Mouse (Mus musculus) midbrain, embryonic 14.5 days (tissue): Measurements from ENCODE around the gene Zic4. TPM values are rescaled to one million over a fixed set of nuclear protein-coding genes. Genes with fewer than 3 reads are reported as not detected.

Experiments used
- ATAC-seq: fragments of 200-750 bp; cut with Nextera tagmentation; 2 replicates; pipeline ENCODE4 v1.8.0; 2017; ENCODE audit warnings: moderate number of reproducible peaks, moderate library complexity; ENCODE audit not compliant: low FRiP score, low TSS enrichment
- DNase-seq: peaks from one replicate; pipeline ENCODE4 v3.0.0-alpha.2; 2015
- H3K27ac ChIP-seq: fragments of 300-500 bp; sonication (generic); replicated peaks from 2 replicates; pipeline ENCODE4 v1.5.1; 2014; ENCODE audit warnings: mild to moderate bottlenecking, low read depth, low read length, moderate library complexity
- H3K27me3 ChIP-seq: fragments of 300-500 bp; sonication (generic); 2 replicates; pipeline ENCODE4 v1.6.1; 2014; ENCODE audit warnings: low read length, control low read depth, mixed read lengths; ENCODE audit not compliant: control insufficient read depth, insufficient read depth
- H3K36me3 ChIP-seq: fragments of 300-500 bp; sonication (generic); 2 replicates; pipeline ENCODE4 v1.6.1; 2014; ENCODE audit warnings: low read length, control low read depth; ENCODE audit not compliant: control insufficient read depth, insufficient read depth
- H3K4me1 ChIP-seq: fragments of 300-500 bp; sonication (generic); 2 replicates; pipeline ENCODE4 v1.6.1; 2014; ENCODE audit warnings: mild to moderate bottlenecking, antibody characterized with exemption, low read length, control low read depth; ENCODE audit not compliant: control insufficient read depth, insufficient read depth
- H3K4me2 ChIP-seq: fragments of 300-500 bp; sonication (generic); 2 replicates; pipeline ENCODE4 v1.6.1; 2014; ENCODE audit warnings: mild to moderate bottlenecking, low read length, moderate library complexity
- H3K4me3 ChIP-seq: fragments of 300-500 bp; sonication (generic); replicated peaks from 2 replicates; pipeline ENCODE4 v1.5.1; 2014; ENCODE audit warnings: low read depth, low read length
- H3K9ac ChIP-seq: fragments of 300-500 bp; sonication (generic); replicated peaks from 2 replicates; pipeline ENCODE4 v1.6.1; 2014; ENCODE audit warnings: mild to moderate bottlenecking, low read length, moderate library complexity
- H3K9me3 ChIP-seq: fragments of 300-500 bp; sonication (generic); 2 replicates; pipeline ENCODE4 v1.6.1; 2016; ENCODE audit warnings: low read length, control low read depth, mixed read lengths; ENCODE audit not compliant: control insufficient read depth
- WGBS: fragments of 180-500 bp; shearing (Covaris S2); extraction: QIAGEN DNeasy Blood & Tissue Kit; methylation state at CpG from one replicate; pipeline ENCODE4 v1.1.7; 2014; 5-methylcytosine and 5-hydroxymethylcytosine counted together
- polyA plus RNA-seq: library from polyadenylated mRNA; unstranded; fragments of >200 nt; fragmentation: Nextera tagmentation; extraction: Ambion mirVana; gene quantifications from 2 replicates; pipeline ENCODE4 v1.2.1, GENCODE M21; 2014

Gene Zic4
- polyA plus RNA-seq, 1 experiment from 2014 or later = 49.1 TPM

DNA sequence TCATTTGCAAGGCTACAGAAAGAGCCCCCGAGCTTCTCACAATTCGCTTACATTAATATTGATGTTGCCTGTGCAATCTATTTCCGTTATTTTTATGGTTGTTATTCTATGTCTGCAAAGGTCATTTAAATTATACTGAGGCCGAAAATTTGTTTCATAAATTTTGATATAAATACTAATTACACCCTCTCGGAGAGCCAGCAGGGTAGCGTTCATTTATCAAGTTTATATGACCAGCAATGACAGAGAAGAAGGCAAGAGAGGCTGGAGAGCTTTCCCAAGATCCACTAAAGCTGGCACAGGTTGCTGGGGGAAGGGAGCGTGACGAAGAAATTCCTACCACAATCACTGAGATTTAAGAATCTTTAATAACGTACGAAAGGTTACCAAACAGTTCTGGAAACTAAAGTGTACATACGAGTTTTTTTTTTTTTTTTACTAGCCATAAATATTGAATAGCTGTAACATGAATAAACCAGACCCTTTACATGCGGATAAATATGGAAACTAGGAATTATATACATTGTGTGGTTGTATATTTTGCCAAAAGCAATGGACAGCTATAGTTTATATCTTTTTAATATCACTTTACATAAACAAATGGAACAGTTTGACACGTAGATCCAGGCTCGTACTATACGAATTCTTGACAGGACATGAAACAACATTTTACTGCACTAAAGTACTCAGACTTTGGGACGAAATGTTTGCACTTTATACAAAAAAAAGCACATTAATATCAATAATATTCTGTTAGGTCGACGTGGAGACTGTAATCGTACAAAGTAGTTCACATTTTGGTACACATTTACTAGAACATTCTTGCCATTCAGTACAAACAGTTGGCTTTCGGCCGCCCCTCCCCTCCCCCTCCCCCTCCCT lies 1.8 kb upstream of the Zic4 start:
- Histone ChIP-seq H3K4me3 (peak overlapping the region; percentile 54), H3K27me3 (peaks cover 55% of the 10 kb centered on the region), H3K27ac (peak overlapping the region; percentile 90; the same call in 1 of the 2 replicates), H3K36me3 (no peaks in the 10 kb centered on the region), H3K4me1 (no peaks in the 10 kb centered on the region), H3K4me2 (peak overlapping the region; percentile 49), H3K9me3 (no peaks in the 10 kb centered on the region), H3K9ac (peak overlapping the region; percentile 81)
- WGBS = 8% methylated on average over 21 of the region's 21 CpGs
- peak; percentile 64 for DNase-seq
- ATAC-seq = no peak

DNA sequence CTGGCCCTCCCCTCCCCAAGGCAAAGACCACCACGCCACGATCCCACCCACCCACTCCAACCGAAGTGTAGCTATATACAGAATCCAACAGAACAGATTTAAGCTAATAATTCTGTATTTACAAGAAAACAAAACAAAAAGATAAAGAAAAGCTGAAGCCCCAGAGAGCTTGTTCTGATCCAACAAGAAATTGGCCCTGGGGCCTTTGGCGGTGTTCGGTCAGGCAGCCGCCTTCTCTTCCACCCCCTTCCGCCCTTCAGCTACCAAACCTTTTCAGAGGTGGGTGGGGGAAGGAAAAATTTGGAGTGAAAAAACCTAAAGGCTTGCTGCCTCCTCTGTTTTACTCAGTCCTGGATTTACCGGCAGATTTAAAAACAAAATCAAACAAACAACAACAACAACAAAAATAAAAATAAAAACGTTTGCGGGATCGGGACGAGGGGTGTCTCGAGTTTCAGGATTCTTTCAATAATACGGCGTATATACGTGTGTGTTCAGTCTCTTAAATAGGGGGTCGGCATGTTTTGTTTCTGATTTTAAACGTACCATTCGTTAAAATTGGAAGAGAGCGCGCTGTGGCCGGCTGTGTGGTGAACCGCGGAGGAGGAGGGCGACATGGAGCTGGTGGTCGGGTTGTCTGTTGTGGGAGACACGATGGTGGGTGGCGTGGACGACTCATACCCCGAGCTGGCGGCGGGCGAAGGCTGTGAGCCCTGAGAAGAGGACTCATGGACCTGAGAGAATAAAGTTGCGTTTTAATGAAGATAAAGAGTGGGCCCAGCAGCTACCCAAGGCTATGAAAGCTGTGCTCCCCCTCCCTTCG lies 969 bp upstream of the Zic4 start:
- H3K9me3 ChIP-seq = no peaks in the 10 kb centered on the region
- peak overlapping the region; percentile 90 for H3K27ac ChIP-seq
- H3K9ac ChIP-seq = peak overlapping the region; percentile 81
- H3K27me3 ChIP-seq = peaks cover 51% of the 10 kb centered on the region
- ATAC-seq = peak; percentile 21; the same call in 1 of the 2 replicates
- H3K4me3 ChIP-seq = peak overlapping the region; percentile 54
- H3K4me2 ChIP-seq = peak overlapping the region; percentile 49
- no peaks in the 10 kb centered on the region for H3K36me3 ChIP-seq
- WGBS = 1% methylated on average over 35 of the region's 35 CpGs
- no peaks in the 10 kb centered on the region for H3K4me1 ChIP-seq
- no peak for DNase-seq

DNA sequence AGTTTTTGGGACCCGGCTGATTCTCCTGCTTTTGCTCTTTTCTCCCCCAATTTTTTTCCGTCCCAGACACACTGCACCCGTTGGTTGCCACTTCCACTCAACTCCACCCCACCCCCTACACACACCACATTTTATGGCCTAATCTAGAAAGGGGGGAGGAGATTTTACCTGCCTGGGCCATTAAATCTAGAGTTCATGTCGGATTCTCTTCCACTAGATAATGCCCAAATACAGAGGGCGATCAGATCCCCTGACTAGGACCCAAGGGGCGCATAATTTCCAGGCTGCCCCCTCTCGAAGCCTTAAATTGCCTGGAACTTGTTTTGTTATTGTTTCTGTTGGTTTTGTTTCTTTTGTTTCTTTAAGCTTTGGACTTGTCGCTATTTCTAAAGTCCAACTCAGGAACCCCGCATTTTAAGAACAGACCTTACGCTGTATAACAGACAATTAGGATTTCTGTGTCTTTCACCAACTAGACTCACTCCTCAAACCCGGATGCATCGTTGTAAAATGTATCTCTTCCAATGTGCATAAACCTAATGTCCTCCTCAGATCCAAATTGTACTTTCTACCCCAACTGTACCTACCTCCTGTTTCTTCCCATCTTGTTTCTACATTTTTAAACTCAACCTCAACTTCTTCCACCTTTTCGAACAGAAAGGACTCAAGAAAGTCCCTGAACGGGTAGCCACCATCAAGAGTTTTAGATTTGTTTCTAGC lies 958 bp downstream of the Zic4 start:
- peaks cover 44% of the 10 kb centered on the region; the same call in 1 of the 2 replicates for H3K27me3 ChIP-seq
- peak overlapping the region; percentile 90 for H3K27ac ChIP-seq
- H3K4me1 ChIP-seq = no peaks in the 10 kb centered on the region
- ATAC-seq (no peak), DNase-seq (peak; percentile 54)
- H3K9me3 ChIP-seq = no peaks in the 10 kb centered on the region
- WGBS = 3% methylated on average over 14 of the region's 14 CpGs
- H3K9ac ChIP-seq = peak overlapping the region; percentile 81
- H3K4me3 ChIP-seq = peak overlapping the region; percentile 54
- no peaks in the 10 kb centered on the region for H3K36me3 ChIP-seq
- peak overlapping the region; percentile 49 for H3K4me2 ChIP-seq

DNA sequence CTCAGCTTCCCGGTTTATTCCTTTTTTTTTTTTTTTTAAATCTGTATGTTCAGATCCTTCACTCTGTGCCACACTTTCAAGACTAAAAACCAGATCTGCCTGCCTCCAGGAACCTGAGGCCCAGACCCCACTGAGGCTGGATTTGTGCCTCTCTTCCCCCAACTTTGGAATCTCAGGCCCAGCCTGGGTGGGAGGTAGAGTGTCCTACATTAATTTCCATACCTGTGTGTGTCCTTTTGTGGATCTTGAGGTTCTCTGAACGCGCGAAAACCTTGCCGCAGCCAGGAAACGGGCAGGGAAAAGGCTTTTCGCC lies 1.6 kb downstream of the Zic4 start:
- peak overlapping the region; percentile 90 for H3K27ac ChIP-seq
- WGBS = 2% methylated on average over 7 of the region's 7 CpGs
- no peaks in the 10 kb centered on the region for H3K9me3 ChIP-seq
- H3K27me3 ChIP-seq = peaks cover 49% of the 10 kb centered on the region
- H3K36me3 ChIP-seq = no peaks in the 10 kb centered on the region
- H3K4me3 ChIP-seq = peak overlapping the region; percentile 54
- DNase-seq (peak; percentile 47), ATAC-seq (no peak)
- H3K4me1 ChIP-seq = no peaks in the 10 kb centered on the region
- H3K9ac ChIP-seq = peak overlapping the region; percentile 81
- H3K4me2 ChIP-seq = peak overlapping the region; percentile 49

DNA sequence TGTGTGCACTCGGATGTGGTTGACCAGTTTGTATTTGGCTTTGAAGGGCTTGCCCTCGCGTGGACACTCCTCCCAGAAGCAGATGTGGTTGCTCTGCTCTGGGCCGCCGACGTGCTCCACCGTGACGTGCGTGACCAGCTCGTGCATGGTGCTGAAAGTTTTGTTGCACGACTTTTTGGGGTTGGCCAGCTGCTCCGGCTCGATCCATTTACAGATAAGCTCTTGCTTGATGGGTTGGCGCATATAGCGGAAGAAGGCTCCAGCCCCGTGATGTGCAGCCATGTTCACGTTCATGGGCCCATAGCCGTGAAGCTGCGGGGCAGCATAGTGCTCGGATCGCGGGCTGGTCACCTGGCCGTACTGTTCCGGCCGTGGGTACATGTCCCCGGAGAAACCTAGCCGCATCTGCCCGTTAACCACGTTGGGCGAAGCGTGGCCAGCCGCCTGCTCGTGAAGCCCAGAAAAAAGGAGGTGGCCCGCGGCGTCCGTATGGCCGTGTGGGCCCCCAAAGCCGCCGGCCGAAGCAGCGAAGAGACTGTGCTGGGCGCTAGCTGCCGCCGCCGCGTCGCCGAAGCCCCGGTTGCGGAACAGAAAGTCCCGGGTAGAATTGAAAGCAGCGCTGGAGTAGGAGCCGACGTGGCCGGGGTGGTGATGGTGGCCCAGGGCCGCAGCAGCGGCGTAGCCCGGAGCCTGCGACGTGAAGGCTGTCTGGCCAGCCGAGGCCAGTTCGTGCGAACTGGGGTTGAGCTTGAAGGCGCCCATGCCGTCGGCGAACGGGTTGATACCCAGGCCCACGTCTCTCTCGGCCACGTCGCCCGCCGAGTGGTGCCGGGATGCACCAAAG lies 2.1 kb downstream of the Zic4 start:
- ATAC-seq (peak; percentile 34; the same call in 1 of the 2 replicates), DNase-seq (peak; percentile 63)
- WGBS = under 1% methylated on average over 77 of the region's 77 CpGs

DNA sequence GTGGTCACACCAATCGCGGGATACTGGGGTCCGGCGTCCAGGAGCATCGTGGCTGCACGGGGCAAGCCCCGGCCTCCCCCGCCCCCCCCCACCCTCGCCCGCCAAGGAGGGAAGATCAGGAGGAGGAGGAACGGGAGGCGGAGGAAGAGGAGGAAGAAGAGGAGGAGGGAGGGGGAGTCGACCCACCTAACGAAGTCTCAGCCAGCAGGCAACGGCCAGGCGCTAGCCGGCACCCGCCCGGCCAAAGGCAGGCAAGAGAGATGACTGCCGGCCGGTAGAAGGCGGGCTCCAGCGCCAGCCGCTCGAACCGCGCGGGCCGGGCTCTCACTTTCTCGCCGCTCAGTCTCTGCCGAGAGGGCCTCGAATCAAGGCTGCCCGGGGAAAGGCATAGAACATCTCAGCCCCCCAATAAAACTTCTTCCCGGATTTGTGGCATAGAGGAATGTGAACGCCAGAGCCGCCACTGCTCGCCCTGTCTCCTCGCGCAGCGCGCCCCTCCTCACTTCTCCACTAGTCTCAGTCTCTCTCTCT lies 2.8 kb downstream of the Zic4 start:
- no peaks in the 10 kb centered on the region for H3K4me1 ChIP-seq
- H3K36me3 ChIP-seq = no peaks in the 10 kb centered on the region
- peaks cover 51% of the 10 kb centered on the region for H3K27me3 ChIP-seq
- peak overlapping the region; percentile 81 for H3K9ac ChIP-seq
- H3K9me3 ChIP-seq = no peaks in the 10 kb centered on the region
- H3K27ac ChIP-seq = peak overlapping the region; percentile 90
- under 1% methylated on average over 42 of the region's 42 CpGs for WGBS
- DNase-seq (peak; percentile 72), ATAC-seq (peak; percentile 35; the same call in 1 of the 2 replicates)
- H3K4me3 ChIP-seq = peak overlapping the region; percentile 54
- H3K4me2 ChIP-seq = peak overlapping the region; percentile 49

More for the DNA sequence above, 2.1 kb downstream of the Zic4 start:
- H3K36me3 ChIP-seq = no peaks in the 10 kb centered on the region
- peak overlapping the region; percentile 49 for H3K4me2 ChIP-seq
- H3K9ac ChIP-seq = peak overlapping the region; percentile 81
- H3K9me3 ChIP-seq = no peaks in the 10 kb centered on the region
- H3K27me3 ChIP-seq = peaks cover 49% of the 10 kb centered on the region
- peak overlapping the region; percentile 54 for H3K4me3 ChIP-seq
- H3K4me1 ChIP-seq = no peaks in the 10 kb centered on the region
- peak overlapping the region; percentile 90 for H3K27ac ChIP-seq

DNA sequence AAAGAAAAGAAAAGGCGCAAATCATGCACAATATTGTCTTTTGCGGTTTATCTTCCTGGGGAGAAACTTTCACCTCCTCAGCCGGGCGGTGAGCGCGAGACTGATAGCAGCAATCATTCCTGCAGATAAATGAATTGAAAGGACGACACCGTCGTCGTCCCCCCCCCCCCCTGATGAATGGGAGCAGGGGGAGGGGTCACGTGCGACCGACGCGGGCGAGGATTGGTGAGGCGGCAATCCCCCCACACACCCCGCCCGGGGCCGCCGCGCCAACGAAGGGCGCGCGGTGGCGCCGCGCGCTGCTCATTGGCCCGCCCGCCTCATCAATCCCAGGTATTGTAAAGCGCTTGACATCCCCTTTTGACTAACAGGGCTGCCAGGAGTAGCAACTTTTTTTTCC lies 3.5 kb downstream of the Zic4 start, which contains the start of gene Zic1:
Zic1 (minus strand) TSS at position 147 of the 400 bp plus-strand sequence.
- peaks cover 54% of the 10 kb centered on the region for H3K27me3 ChIP-seq

More for the DNA sequence above, 3.5 kb downstream of the Zic4 start, which contains the start of gene Zic1:
- peak; percentile 81 for ATAC-seq
- WGBS = under 1% methylated on average over 33 of the region's 33 CpGs
- H3K4me2 ChIP-seq = peak within 1 kb of the TSS; percentile 49
- peak; percentile 90 for DNase-seq
- no peaks in the 10 kb centered on the region for H3K4me1 ChIP-seq
- peak within 1 kb of the TSS; percentile 90 for H3K27ac ChIP-seq
- peak within 1 kb of the TSS; percentile 81 for H3K9ac ChIP-seq
- H3K9me3 ChIP-seq = no peaks in the 10 kb centered on the region
- no peaks in the 10 kb centered on the region for H3K36me3 ChIP-seq
- H3K4me3 ChIP-seq = peak within 1 kb of the TSS; percentile 54
